Mouse (Mus musculus) forelimb bud, embryonic 11.5 days (tissue): Measurements from ENCODE around the gene Tnik.

Experiments used
- DNase-seq: peaks from one replicate; pipeline ENCODE4 v3.0.0-alpha.2; 2012; ENCODE audit warnings: low read depth, low spot score

Gene Tnik

GRCm38 (mm10) chr3:28399593-28400216 is 136.7 kb downstream of the Tnik start:
- DNase-seq = no peak

GRCm38 (mm10) chr3:28401335-28401734 is 138.3 kb downstream of the Tnik start:
- no peak for DNase-seq

- DNase-seq = no peak
Measured at GRCm38 (mm10) chr3:28402221-28402620, 139.2 kb downstream of the Tnik start.

- no peak for DNase-seq
Measured at GRCm38 (mm10) chr3:28405391-28405790, 142.4 kb downstream of the Tnik start.

GRCm38 (mm10) chr3:28408859-28409459 is 145.9 kb downstream of the Tnik start:
- DNase-seq = peak; percentile 72

- DNase-seq = no peak
Measured at GRCm38 (mm10) chr3:28410269-28410668, 147.3 kb downstream of the Tnik start.

GRCm38 (mm10) chr3:28415986-28416385 is 153.0 kb downstream of the Tnik start:
- DNase-seq = peak; percentile 18

GRCm38 (mm10) chr3:28417091-28417715 is 154.2 kb downstream of the Tnik start:
- DNase-seq = no peak

- DNase-seq = no peak
Measured at GRCm38 (mm10) chr3:28420194-28420593, 157.2 kb downstream of the Tnik start.

GRCm38 (mm10) chr3:28420698-28421097 is 157.7 kb downstream of the Tnik start:
- DNase-seq = no peak

GRCm38 (mm10) chr3:28421798-28422197 is 158.8 kb downstream of the Tnik start:
- DNase-seq = no peak

- DNase-seq = no peak
Measured at GRCm38 (mm10) chr3:28422221-28422620, 159.2 kb downstream of the Tnik start.

GRCm38 (mm10) chr3:28425911-28426310 is 162.9 kb downstream of the Tnik start:
- no peak for DNase-seq

GRCm38 (mm10) chr3:28431459-28431858 is 168.4 kb downstream of the Tnik start:
- no peak for DNase-seq

GRCm38 (mm10) chr3:28432321-28432720 is 169.3 kb downstream of the Tnik start:
- DNase-seq = no peak

GRCm38 (mm10) chr3:28435478-28435877 is 172.5 kb downstream of the Tnik start:
- DNase-seq = no peak

GRCm38 (mm10) chr3:28437429-28437828 is 174.4 kb downstream of the Tnik start:
- DNase-seq = no peak

- no peak for DNase-seq
Measured at GRCm38 (mm10) chr3:28441545-28441944, 178.5 kb downstream of the Tnik start.

- no peak for DNase-seq
Measured at GRCm38 (mm10) chr3:28442116-28442515, 179.1 kb downstream of the Tnik start.

- DNase-seq = no peak
Measured at GRCm38 (mm10) chr3:28447950-28448349, 184.9 kb downstream of the Tnik start.

GRCm38 (mm10) chr3:28453458-28453857 is 190.4 kb downstream of the Tnik start:
- DNase-seq = no peak

GRCm38 (mm10) chr3:28456842-28457241 is 193.8 kb downstream of the Tnik start:
- DNase-seq = no peak

GRCm38 (mm10) chr3:28457517-28457916 is 194.5 kb downstream of the Tnik start:
- no peak for DNase-seq
